Mouse (Mus musculus) stomach, embryonic 16.5 days (tissue): ENCODE data around the gene Polr2j. TPM values are rescaled to one million over a fixed set of nuclear protein-coding genes. Genes with fewer than 3 reads are reported as not detected.

Experiments used
- ATAC-seq: fragments of 200-750 bp; cut with Nextera tagmentation; 2 replicates; pipeline ENCODE4 v1.8.0; 2017; ENCODE audit warnings: moderate number of reproducible peaks, moderate TSS enrichment; ENCODE audit not compliant: insufficient read depth, low FRiP score
- H3K27ac ChIP-seq: fragments of 300-500 bp; sonication (generic); 2 replicates; pipeline ENCODE4 v1.5.1; 2014; ENCODE audit warnings: low read length
- H3K27me3 ChIP-seq: fragments of 300-500 bp; sonication (generic); 2 replicates; pipeline ENCODE4 v1.6.1; 2014; ENCODE audit warnings: low read length, control low read depth, mixed read lengths; ENCODE audit not compliant: control insufficient read depth, insufficient read depth
- H3K36me3 ChIP-seq: fragments of 300-500 bp; sonication (generic); 2 replicates; pipeline ENCODE4 v1.6.1; 2014; ENCODE audit warnings: low read length; ENCODE audit not compliant: control insufficient read depth, insufficient read depth
- H3K4me1 ChIP-seq: fragments of 300-500 bp; sonication (generic); 2 replicates; pipeline ENCODE4 v1.6.1; 2014; ENCODE audit warnings: low read length, control low read depth, mixed read lengths; ENCODE audit not compliant: control insufficient read depth, insufficient read depth
- H3K4me2 ChIP-seq: fragments of 300-500 bp; sonication (generic); 2 replicates; pipeline ENCODE4 v1.6.1; 2014; ENCODE audit warnings: low read depth, low read length, mixed read lengths
- H3K4me3 ChIP-seq: fragments of 300-500 bp; sonication (generic); replicated peaks from 2 replicates; pipeline ENCODE4 v1.5.1; 2014; ENCODE audit warnings: mild to moderate bottlenecking, low read length
- H3K9ac ChIP-seq: fragments of 300-500 bp; sonication (generic); 2 replicates; pipeline ENCODE4 v1.6.1; 2014; ENCODE audit warnings: low read length
- H3K9me3 ChIP-seq: fragments of 300-500 bp; sonication (generic); replicated peaks from 2 replicates; pipeline ENCODE4 v1.6.1; 2016; ENCODE audit warnings: low read length, control low read depth; ENCODE audit not compliant: control insufficient read depth
- WGBS: fragments of 180-500 bp; shearing (Covaris S2); extraction: QIAGEN DNeasy Blood & Tissue Kit; methylation state at CpG from one replicate; pipeline ENCODE4 v1.1.7; 2014; 5-methylcytosine and 5-hydroxymethylcytosine counted together
- polyA plus RNA-seq: library from polyadenylated mRNA; unstranded; fragments of >200 nt; fragmentation: Nextera tagmentation; extraction: Ambion mirVana; gene quantifications from 2 replicates; pipeline ENCODE4 v1.2.1, GENCODE M21; 2015

Gene Polr2j
- polyA plus RNA-seq, result 198 and 202 TPM in 2 replicates

- Histone ChIP-seq H3K36me3 (peaks cover 11% of the 10 kb centered on the region; the same call in 1 of the 2 replicates), H3K9ac (peak within 1 kb of the TSS; percentile 93), H3K4me2 (peak within 1 kb of the TSS; percentile 81), H3K4me1 (peaks cover 11% of the 10 kb centered on the region), H3K9me3 (no peaks in the 10 kb centered on the region), H3K27me3 (no peaks in the 10 kb centered on the region), H3K4me3 (peak within 1 kb of the TSS; percentile 81), H3K27ac (peak within 1 kb of the TSS; percentile 54)
- WGBS, result 3% methylated on average over 42 of the region's 42 CpGs
- peak; percentile 95 for ATAC-seq
Measured at GRCm38 (mm10) chr5:136115891-136116783, at the start of gene Polr2j. Gene Polr2j, plus strand, starts transcription at chr5:136116631.

DNA sequence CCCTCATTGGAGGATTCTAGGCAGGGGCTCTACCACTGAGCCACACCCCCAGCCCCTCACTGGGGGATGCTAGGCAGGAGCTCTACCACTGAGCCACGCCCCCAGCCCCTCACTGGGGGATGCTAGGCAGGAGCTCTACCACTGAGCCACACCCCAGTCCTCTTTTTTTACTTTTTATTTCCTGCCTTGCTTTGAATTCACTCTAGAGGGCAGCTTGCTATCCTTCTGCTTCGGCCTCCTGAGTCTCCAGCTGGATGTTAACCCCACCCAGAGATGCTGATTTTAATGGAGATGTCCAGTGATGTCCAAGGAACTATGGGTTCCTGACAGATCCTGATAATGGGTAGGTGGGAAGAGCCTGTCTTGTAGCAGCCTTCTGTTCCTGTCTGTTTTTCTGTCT is 47.0 kb upstream of the Polr2j start:
- no peaks in the 10 kb centered on the region for H3K27me3 ChIP-seq
- H3K36me3 ChIP-seq, result no peaks in the 10 kb centered on the region
- H3K4me3 ChIP-seq, result no peak overlapping the region
- H3K27ac ChIP-seq, result no peak overlapping the region
- no peaks in the 10 kb centered on the region for H3K9me3 ChIP-seq
- no peaks in the 10 kb centered on the region for H3K4me1 ChIP-seq
- H3K4me2 ChIP-seq, result no peak overlapping the region
- WGBS, result 67% methylated on average over 2 of the region's 2 CpGs
- no peak overlapping the region for H3K9ac ChIP-seq
- no peak for ATAC-seq

DNA sequence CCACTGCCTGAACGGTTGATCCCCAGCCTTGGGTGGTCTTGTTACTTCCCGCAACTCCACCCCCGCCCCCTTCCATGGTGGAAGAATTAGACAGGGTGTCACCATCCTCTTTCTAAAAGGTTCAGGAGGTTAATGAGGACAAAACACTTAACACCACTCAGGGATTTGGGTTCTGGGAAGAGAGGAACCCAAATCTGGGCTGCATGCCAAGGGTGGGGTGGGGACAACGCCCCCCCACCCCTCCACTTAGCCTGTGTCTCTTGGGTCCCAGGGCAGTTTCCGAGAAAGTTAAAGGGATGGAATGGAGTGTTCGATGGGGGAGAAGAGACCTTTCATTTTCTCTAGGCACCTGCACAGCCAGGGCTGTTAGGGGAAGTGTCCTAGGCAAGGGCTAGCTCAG is 43.4 kb upstream of the Polr2j start:
- Histone ChIP-seq H3K4me1 (no peaks in the 10 kb centered on the region), H3K4me2 (no peak overlapping the region), H3K36me3 (no peaks in the 10 kb centered on the region), H3K9ac (no peak overlapping the region), H3K27me3 (no peaks in the 10 kb centered on the region), H3K4me3 (no peak overlapping the region), H3K27ac (no peak overlapping the region), H3K9me3 (no peaks in the 10 kb centered on the region)
- 54% methylated on average over 6 of the region's 6 CpGs for WGBS
- ATAC-seq, result no peak

DNA sequence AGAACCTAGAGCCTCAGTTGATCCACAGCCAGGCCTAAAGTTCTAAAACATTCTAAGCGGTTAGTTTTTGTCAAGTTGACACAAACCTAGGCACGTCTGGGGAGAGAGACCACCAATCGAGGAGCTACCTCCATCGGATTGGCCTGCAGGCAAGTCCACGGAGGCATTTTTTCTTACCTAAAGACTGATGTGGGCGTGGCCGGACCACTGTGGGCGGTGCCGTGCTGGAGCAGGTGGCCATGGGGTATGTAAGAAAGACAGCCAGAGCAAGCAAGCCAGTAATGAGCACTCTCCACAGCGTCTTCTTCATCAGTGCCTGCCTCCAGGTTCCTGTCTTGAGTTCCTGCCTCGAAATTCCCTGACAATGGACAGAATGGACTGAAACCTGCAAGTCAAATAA is 42.9 kb upstream of the Polr2j start:
- Histone ChIP-seq H3K27me3 (no peaks in the 10 kb centered on the region), H3K27ac (no peak overlapping the region), H3K9me3 (no peaks in the 10 kb centered on the region), H3K4me1 (no peaks in the 10 kb centered on the region), H3K4me3 (no peak overlapping the region), H3K36me3 (no peaks in the 10 kb centered on the region), H3K9ac (no peak overlapping the region), H3K4me2 (no peak overlapping the region)
- ATAC-seq, result no peak
- WGBS, result 64% methylated on average over 11 of the region's 11 CpGs

DNA sequence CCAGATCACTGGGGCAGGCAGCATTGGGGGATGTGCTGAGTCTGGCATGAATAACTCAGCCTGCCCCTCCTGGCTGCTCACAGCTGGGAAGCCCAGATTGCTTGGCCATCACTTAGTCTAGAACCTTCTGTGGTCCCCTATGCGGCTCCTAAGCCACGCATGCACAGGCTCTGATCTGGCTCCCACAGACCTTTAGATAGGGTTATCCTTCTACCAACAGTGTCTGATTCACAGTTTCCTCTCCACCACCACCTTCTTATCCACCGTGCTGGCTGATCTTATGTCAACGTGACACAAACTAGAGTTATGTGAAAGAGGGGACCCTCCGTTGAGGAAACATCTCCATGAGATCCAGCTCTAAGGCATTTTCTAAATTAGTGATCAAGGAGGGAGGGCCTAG is 41.4 kb upstream of the Polr2j start:
- H3K27me3 ChIP-seq, result no peaks in the 10 kb centered on the region
- no peaks in the 10 kb centered on the region for H3K4me1 ChIP-seq
- H3K36me3 ChIP-seq, result no peaks in the 10 kb centered on the region
- no peak for ATAC-seq
- no peak overlapping the region for H3K27ac ChIP-seq
- H3K9ac ChIP-seq, result no peak overlapping the region
- no peaks in the 10 kb centered on the region for H3K9me3 ChIP-seq
- no peak overlapping the region for H3K4me2 ChIP-seq
- 81% methylated on average over 5 of the region's 5 CpGs for WGBS
- no peak overlapping the region for H3K4me3 ChIP-seq

DNA sequence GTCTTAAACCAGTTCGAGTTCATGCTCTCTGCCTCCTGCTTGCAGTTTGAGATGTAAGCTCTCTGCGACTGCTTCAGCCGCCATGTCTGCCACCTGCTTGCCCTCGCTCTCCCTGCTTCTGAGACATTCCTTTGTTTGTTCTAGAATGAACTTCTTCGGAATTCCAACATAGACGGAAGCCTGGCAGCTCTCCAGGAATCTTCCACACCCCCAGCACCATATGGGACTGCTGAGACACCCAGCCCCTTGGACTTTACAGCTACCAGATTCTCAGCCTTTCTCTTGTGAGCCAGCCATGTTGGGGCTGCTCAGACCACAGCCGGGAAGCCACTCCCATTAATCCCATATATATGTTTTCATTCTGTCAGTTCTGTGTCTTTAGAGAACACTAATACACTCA is 40.1 kb upstream of the Polr2j start:
- Histone ChIP-seq H3K27me3 (no peaks in the 10 kb centered on the region), H3K4me2 (no peak overlapping the region), H3K9me3 (no peaks in the 10 kb centered on the region), H3K27ac (no peak overlapping the region), H3K36me3 (no peaks in the 10 kb centered on the region), H3K4me3 (no peak overlapping the region), H3K9ac (no peak overlapping the region), H3K4me1 (no peaks in the 10 kb centered on the region)
- WGBS, result 17% methylated on average over 7 of the region's 7 CpGs
- ATAC-seq, result peak; percentile 49; the same call in 1 of the 2 replicates

- H3K9ac ChIP-seq, result no peak overlapping the region
- H3K27ac ChIP-seq, result 0 out of 2 replicates have a peak overlapping the region, but pooled peaks have one; percentile 43
- no peaks in the 10 kb centered on the region for H3K9me3 ChIP-seq
- H3K4me3 ChIP-seq, result no peak overlapping the region
- no peak for ATAC-seq
- H3K4me2 ChIP-seq, result no peak overlapping the region
- no peaks in the 10 kb centered on the region for H3K4me1 ChIP-seq
- H3K36me3 ChIP-seq, result no peaks in the 10 kb centered on the region
- H3K27me3 ChIP-seq, result no peaks in the 10 kb centered on the region
- WGBS, result 73% methylated on average over 9 of the region's 9 CpGs
Measured at GRCm38 (mm10) chr5:136077001-136077550, 39.4 kb upstream of the Polr2j start.

GRCm38 (mm10) chr5:136078136-136078535 is 38.3 kb upstream of the Polr2j start:
- WGBS, result 89% methylated on average over 5 of the region's 5 CpGs
- no peak for ATAC-seq
- Histone ChIP-seq H3K4me1 (no peaks in the 10 kb centered on the region), H3K4me2 (no peak overlapping the region), H3K27ac (no peak overlapping the region), H3K9me3 (no peaks in the 10 kb centered on the region), H3K27me3 (no peaks in the 10 kb centered on the region), H3K9ac (no peak overlapping the region), H3K36me3 (no peaks in the 10 kb centered on the region), H3K4me3 (no peak overlapping the region)

DNA sequence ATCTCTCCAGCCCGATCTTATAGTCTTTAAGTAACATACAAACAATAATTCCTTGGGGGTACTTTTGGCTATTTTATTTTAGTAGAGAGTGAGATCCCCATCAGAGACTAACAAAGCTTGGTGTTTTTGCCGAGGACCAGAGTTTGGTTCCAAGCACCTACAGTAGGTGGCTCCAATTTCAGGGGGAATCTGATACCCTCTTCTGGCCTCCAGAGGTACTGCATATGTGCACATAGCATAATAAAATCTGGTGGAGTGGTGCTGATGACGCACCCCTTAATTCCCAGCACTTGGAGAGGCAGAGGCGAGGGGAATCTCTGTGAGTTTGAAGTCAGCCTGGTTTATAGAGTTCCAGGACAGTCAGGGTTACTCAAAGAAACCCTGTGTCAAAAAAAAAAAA is 34.1 kb upstream of the Polr2j start:
- Histone ChIP-seq H3K27ac (no peak overlapping the region), H3K4me2 (no peak overlapping the region), H3K36me3 (no peaks in the 10 kb centered on the region), H3K4me1 (peaks cover 17% of the 10 kb centered on the region), H3K4me3 (no peak overlapping the region), H3K9me3 (no peaks in the 10 kb centered on the region), H3K27me3 (no peaks in the 10 kb centered on the region), H3K9ac (no peak overlapping the region)
- ATAC-seq, result no peak
- WGBS, result 77% methylated on average over 4 of the region's 4 CpGs
